Mouse (Mus musculus) splenic B cell, adult 2 months (primary cell): ENCODE data around the gene Pdzd3.
A peak's percentile ranks its signal among the peaks of the same experiment; 100 is the strongest.
"Not testable (repeated sequence)": the region's sequence is repeated elsewhere in the genome, so short reads cannot be mapped to it uniquely, and the experiment has no call there.

Experiments used
- DNase-seq: peaks from one replicate; pipeline ENCODE4 v3.0.0-alpha.2; 2011; ENCODE audit warnings: low read depth, low spot score
- H3K27me3 ChIP-seq: 2 replicates; pipeline ENCODE4 v1.6.1; 2012; ENCODE audit warnings: mild to moderate bottlenecking, low read length, moderate library complexity, mixed read lengths; ENCODE audit not compliant: control insufficient read depth, poor library complexity, insufficient read depth, severe bottlenecking
- H3K36me3 ChIP-seq: 2 replicates; pipeline ENCODE4 v1.6.1; 2012; ENCODE audit warnings: mild to moderate bottlenecking, low read length, moderate library complexity, mixed read lengths; ENCODE audit not compliant: control insufficient read depth, poor library complexity, insufficient read depth, severe bottlenecking

Gene Pdzd3

DNA sequence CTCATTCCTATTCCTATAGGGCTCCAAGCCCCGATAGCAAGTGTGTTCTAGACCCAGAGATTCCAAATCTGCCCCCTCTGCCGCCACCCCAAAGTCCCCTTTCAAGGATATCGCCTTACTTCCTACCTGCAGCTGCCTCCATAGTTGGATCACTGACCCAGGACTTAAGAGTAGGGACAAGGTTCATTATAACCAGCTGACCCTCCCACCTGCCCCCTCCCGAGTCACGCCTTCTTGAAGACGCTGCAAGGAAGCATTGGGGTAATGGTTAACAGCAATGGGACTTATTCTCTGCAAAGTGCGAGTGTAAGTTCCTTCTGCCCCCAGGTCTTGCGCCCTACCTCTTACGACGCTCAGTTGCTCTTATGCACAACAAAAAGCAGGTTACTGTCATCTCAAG lies at the start of gene Pdzd3:
Gene Pdzd3, minus strand, starts transcription at position 158 of the 400 bp plus-strand sequence.
- DNase-seq = no peak
- Histone ChIP-seq H3K36me3 (no peaks in the 10 kb centered on the region), H3K27me3 (no peaks in the 10 kb centered on the region)

- peaks cover 35% of the 10 kb centered on the region for H3K36me3 ChIP-seq
- not testable (repeated sequence) for H3K27me3 ChIP-seq, DNase-seq
These were observed 48.7 kb upstream of the Pdzd3 start for GRCm38 (mm10) chr9:44300001-44300400.

- DNase-seq = peak; percentile 82
- Histone ChIP-seq H3K27me3 (no peaks in the 10 kb centered on the region), H3K36me3 (peaks cover 21% of the 10 kb centered on the region)
These were observed 41.2 kb upstream of the Pdzd3 start for GRCm38 (mm10) chr9:44292490-44292889.

- DNase-seq = no peak
- Histone ChIP-seq H3K36me3 (peaks cover 3% of the 10 kb centered on the region), H3K27me3 (no peaks in the 10 kb centered on the region)
These were observed 37.7 kb upstream of the Pdzd3 start for GRCm38 (mm10) chr9:44288959-44289291.

GRCm38 (mm10) chr9:44288076-44288958 lies 37.0 kb upstream of the Pdzd3 start, which contains the start of gene Abcg4:
Gene Abcg4, minus strand, starts transcription at chr9:44288615.
- peaks cover 2% of the 10 kb centered on the region; the same call in 1 of the 2 replicates for H3K36me3 ChIP-seq
- no peaks in the 10 kb centered on the region for H3K27me3 ChIP-seq
- DNase-seq = peak; percentile 18

DNA sequence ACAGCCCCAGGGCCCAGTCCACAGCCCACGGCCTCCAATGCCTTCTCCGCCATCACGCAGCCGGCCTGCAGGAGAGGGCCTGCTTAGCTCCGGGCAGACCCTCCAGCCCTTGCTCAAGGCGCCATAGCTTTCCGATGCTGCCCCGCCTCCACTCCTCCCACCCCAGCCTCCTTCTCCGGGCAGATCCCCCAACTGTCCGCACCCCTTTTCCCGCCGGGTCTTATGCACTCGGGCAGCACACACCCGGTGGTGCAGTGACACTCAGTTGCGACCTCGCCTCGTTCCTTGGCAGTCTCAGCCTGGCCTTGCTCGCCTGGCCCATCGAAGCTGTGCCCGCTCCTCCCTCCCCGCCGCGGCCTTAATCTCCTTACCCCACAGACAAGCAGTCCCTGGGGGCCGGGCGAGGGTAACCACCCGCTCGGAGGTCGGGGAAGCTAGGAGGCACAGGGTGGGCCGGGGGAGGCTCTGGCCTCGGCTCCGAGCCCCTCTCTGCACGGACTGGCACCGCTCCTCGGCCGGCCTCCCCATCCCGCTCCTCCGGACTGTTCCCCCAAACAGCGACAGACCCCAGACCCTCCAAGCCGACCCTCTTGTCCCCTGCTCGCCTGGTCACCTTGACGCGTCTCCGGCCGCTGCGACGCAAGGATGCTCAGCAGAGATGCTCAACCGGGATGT lies 36.3 kb upstream of the Pdzd3 start:
- no peaks in the 10 kb centered on the region for H3K27me3 ChIP-seq
- H3K36me3 ChIP-seq = peaks cover 2% of the 10 kb centered on the region; the same call in 1 of the 2 replicates
- peak; percentile 29 for DNase-seq

DNA sequence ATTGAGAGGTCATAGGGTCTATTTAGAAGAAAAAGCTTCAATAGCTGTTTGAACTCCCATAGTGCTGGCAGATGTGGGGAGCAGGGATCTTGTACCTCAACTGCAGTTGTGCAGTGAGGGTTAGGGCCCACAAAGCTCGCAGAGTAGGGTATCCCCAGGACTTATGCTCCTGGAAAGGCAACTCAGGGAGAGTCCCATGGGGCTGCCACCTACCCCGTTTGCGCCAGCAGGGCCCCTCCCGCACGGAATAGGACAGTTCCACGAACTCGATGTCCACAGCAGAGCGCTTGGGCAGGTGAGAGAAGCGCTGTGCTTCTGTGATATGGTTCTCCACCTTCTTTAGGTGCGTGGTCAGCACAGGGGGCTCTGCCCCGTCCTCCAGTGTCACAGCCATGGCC lies 35.7 kb upstream of the Pdzd3 start:
- DNase-seq = peak; percentile 7
- Histone ChIP-seq H3K36me3 (peaks cover 2% of the 10 kb centered on the region; the same call in 1 of the 2 replicates), H3K27me3 (no peaks in the 10 kb centered on the region)

DNA sequence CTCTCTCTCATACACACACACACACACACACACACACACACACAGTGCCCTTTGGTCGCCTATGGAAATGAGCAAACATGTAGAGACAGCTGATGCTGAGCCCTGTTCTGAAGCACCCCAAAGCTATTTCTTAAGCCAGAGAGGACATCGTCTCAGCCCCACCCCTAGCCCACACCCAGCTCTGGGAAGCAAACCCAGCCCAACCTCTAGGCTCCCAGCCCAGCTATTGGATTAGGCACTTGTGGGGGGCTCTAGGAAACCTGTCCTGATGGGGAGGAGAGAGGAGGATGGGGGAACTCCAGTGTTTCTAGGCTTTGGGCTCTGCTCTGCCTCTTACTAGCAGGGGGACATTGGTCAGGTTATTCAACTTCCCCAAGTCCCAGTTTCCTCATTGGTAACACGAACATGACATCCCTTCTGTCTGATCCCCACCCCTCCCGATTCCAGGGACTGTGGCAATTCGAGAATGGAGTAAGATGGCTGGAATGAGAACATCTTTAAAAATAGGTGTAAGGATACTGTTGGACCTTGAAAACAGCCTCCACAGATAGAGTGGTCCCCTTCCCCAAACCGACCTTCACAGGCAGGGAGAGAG lies 35.1 kb upstream of the Pdzd3 start:
- no peak for DNase-seq
- Histone ChIP-seq H3K27me3 (no peaks in the 10 kb centered on the region), H3K36me3 (peaks cover 2% of the 10 kb centered on the region; the same call in 1 of the 2 replicates)

- Histone ChIP-seq H3K27me3 (no peaks in the 10 kb centered on the region), H3K36me3 (no peaks in the 10 kb centered on the region)
- no peak for DNase-seq
These were observed 31.9 kb upstream of the Pdzd3 start for GRCm38 (mm10) chr9:44283183-44283582.

DNA sequence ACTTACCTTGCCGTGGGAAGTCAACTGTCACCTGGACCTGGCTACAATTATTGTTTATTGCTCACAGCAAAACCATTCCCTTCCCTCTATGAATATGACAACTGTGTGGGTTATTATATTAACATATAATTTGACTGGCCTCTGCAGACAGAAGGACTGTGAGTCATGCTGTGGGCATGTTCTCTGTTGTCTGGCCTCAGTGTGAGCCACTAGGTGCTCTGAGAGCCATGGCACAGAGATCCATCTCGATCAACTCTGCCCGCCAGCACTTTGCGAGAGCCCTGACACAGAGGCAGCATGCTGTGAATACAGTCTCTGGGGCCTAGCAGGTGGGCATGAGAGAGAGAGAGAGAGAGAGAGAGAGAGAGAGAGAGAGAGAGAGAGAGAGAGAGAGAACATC lies 18.7 kb upstream of the Pdzd3 start:
- no peaks in the 10 kb centered on the region for H3K27me3 ChIP-seq
- DNase-seq = no peak
- no peaks in the 10 kb centered on the region for H3K36me3 ChIP-seq

- Histone ChIP-seq H3K27me3 (no peaks in the 10 kb centered on the region), H3K36me3 (no peaks in the 10 kb centered on the region)
- peak; percentile 73 for DNase-seq
These were observed 17.8 kb upstream of the Pdzd3 start for GRCm38 (mm10) chr9:44269077-44269476.

- DNase-seq = no peak
- Histone ChIP-seq H3K36me3 (no peaks in the 10 kb centered on the region), H3K27me3 (no peaks in the 10 kb centered on the region)
These were observed 17.2 kb upstream of the Pdzd3 start, which contains the start of gene Nlrx1 for GRCm38 (mm10) chr9:44268432-44268831. Gene Nlrx1, minus strand, starts transcription at chr9:44268599.

- H3K27me3 ChIP-seq = no peaks in the 10 kb centered on the region
- H3K36me3 ChIP-seq = no peaks in the 10 kb centered on the region
- DNase-seq = peak; percentile 86
These were observed 16.7 kb upstream of the Pdzd3 start for GRCm38 (mm10) chr9:44268027-44268360.

DNA sequence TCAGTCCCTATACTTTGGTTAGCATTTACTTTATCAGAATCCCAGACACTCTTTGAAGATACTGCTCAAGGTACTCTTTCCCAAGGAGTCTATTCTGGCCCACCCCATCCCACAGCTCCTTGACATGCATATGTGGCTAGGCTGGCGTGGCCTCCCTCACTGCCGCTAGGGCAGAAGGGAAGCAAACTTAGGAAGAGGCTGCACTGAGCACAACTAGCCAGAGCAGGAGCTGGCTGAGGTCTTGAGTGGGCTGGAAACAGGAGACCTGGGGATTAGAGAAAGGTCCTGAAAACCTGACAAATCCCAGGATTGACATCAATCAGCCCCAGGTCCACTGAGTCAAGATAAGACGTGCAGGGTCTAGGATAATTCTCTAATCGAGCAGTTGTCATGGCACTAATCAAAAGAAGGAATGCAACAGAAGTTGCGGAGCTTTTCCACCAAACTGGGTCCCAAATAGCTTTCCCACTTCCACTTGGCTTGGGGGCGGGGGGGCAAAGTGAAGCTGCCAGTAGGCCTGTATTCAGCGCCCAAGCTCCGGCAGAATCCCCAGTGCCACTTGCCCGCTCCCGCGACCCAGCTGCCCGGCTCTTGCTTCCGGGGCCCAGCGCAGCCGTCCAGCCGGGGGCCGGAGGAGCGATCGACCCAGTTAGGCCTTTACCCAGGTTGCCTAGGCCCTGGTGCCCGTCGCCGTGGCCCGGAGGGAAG lies 16.2 kb upstream of the Pdzd3 start:
- Histone ChIP-seq H3K27me3 (no peaks in the 10 kb centered on the region), H3K36me3 (no peaks in the 10 kb centered on the region)
- DNase-seq = no peak
